Mouse (Mus musculus): ENCODE data around the gene Dclk3. TPM values are rescaled to one million over a fixed set of nuclear protein-coding genes. Genes with fewer than 3 reads are reported as not detected.

Gene Dclk3
- polyA plus RNA-seq, 1 experiment from 2014 or later: 6.2 TPM

DNA sequence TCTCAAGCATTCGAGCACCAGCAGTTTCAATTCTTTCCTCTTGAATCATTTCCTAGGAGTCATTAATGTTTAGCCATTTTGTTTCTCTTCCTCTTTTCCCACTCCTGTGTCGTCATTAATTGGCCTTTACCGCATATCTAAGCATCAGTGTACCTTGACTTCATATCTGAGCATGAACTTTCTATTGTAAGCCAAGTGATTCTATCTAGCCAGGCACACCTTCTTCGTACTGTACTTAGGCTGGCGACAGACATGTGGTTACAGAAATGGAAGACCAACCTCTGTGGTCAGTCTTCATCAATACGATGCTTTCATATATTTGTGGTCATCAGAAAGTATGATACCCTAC, 33.8 kb upstream of the Dclk3 start:
- no peak overlapping the region for H3K4me3 ChIP-seq (replicated peaks; ENCODE audit: low read length)
- 90% methylated on average over 6 of the region's 6 CpGs for WGBS
- ATAC-seq (ENCODE audit: low FRiP score): no peak

DNA sequence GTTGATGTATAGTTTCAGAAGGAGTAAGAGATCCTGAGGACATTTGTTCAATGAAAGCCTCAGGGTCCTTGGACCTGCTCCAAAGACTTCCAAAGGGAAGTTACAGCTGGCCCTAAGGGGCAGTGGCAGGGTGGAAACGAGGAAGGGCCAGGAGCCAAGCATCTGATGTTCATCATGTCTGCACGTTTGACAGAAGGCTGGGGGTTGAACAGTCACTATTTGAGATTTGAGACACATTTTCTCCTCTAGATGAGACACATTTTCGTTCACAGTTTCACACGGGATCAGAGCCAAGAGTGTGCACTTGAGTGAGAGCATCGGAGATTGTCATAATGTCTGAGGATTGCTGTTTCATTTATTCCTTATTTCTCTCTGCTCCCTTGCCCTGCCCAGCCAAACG, 30.9 kb upstream of the Dclk3 start:
- Histone ChIP-seq H3K4me3 (replicated peaks; ENCODE audit: low read length) (no peak overlapping the region), H3K27ac (no peak overlapping the region), H3K4me2 (replicated peaks) (no peak overlapping the region), H3K36me3 (replicated peaks; ENCODE audit: control insufficient read depth, insufficient read depth) (no peaks in the 10 kb centered on the region), H3K9ac (no peak overlapping the region), H3K4me1 (replicated peaks; ENCODE audit: control insufficient read depth, insufficient read depth, low read length) (peaks cover 13% of the 10 kb centered on the region), H3K27me3 (ENCODE audit: control insufficient read depth, insufficient read depth, low read length) (no peaks in the 10 kb centered on the region), H3K9me3 (ENCODE audit: control insufficient read depth, low read length) (no peaks in the 10 kb centered on the region)
- WGBS: 72% methylated on average over 6 of the region's 6 CpGs
- ATAC-seq (ENCODE audit: low FRiP score) (no peak), DNase-seq (ENCODE audit: low spot score) (no peak)

More for the DNA sequence above, 33.8 kb upstream of the Dclk3 start:
- H3K4me1 ChIP-seq (replicated peaks; ENCODE audit: control insufficient read depth, insufficient read depth, low read length): no peaks in the 10 kb centered on the region
- no peak overlapping the region for H3K9ac ChIP-seq
- H3K36me3 ChIP-seq (replicated peaks; ENCODE audit: control insufficient read depth, insufficient read depth): no peaks in the 10 kb centered on the region
- no peaks in the 10 kb centered on the region for H3K9me3 ChIP-seq (ENCODE audit: control insufficient read depth, low read length)
- H3K27me3 ChIP-seq (ENCODE audit: control insufficient read depth, insufficient read depth, low read length): no peaks in the 10 kb centered on the region
- H3K27ac ChIP-seq: no peak overlapping the region
- DNase-seq (ENCODE audit: low spot score): no peak
- no peak overlapping the region for H3K4me2 ChIP-seq (replicated peaks)

DNA sequence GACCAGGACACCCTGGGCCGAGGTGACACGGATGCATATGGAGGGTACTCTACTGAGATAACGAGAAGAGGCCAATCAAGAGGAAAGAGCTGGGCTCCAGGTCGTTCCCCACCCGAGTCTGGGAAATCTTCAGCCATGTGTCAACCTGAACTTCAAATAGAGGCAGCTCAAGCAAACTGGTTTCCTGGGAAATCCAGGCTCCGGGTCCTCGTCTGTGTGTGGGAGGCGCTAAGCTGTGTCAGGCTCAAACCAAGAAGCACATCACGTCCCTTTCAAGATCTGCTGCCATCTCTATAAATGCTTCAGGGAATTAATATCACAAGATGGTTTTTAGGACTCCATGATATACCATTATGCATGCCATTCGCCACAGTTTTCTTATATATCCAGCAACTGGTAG, 30.5 kb upstream of the Dclk3 start:
- 88% methylated on average over 10 of the region's 10 CpGs for WGBS
- H3K4me1 ChIP-seq (replicated peaks; ENCODE audit: control insufficient read depth, insufficient read depth, low read length): peaks cover 17% of the 10 kb centered on the region
- H3K4me2 ChIP-seq (replicated peaks): no peak overlapping the region
- no peak overlapping the region for H3K4me3 ChIP-seq (replicated peaks; ENCODE audit: low read length)
- DNase-seq (ENCODE audit: low spot score) (no peak), ATAC-seq (ENCODE audit: low FRiP score) (no peak)
- H3K9ac ChIP-seq: no peak overlapping the region
- no peak overlapping the region for H3K27ac ChIP-seq
- no peaks in the 10 kb centered on the region for H3K9me3 ChIP-seq (ENCODE audit: control insufficient read depth, low read length)
- no peaks in the 10 kb centered on the region for H3K36me3 ChIP-seq (replicated peaks; ENCODE audit: control insufficient read depth, insufficient read depth)
- H3K27me3 ChIP-seq (ENCODE audit: control insufficient read depth, insufficient read depth, low read length): no peaks in the 10 kb centered on the region

DNA sequence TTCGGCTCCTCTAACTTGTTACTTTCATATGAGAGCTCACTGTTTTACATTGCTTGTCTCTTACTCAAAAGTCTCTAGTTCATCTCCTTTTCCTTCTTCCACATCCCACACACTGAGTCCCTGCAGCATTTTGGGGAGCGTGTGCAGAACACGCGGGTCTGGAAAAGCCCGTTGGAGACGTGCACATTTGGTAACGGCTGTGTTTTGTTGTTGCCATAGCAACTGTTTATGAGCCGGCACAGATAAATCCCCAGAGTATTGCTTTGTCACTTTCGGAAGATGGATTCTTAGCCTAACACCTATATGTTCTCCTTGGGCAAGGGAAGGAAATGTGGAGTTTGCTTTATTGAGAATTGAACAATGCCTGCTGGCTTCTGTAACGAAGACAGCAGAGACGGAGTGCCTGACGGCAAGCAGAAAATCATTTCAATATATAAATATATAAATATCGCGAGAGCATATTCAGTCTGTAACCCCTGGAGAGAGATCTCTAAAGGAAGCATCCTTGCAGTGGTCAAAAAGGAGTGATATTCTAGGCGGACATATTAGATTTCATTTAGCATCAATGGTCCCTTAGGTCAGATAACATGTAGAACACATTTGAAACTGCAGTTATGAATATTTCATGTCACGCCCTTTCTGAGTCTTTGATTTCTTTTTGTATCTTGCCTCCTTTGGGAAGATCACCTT, 26.3 kb upstream of the Dclk3 start:
- peak; percentile 76 for DNase-seq (ENCODE audit: low spot score)
- peak; percentile 69 for ATAC-seq (ENCODE audit: low FRiP score)
- H3K9me3 ChIP-seq (ENCODE audit: control insufficient read depth, low read length): no peaks in the 10 kb centered on the region
- no peaks in the 10 kb centered on the region for H3K36me3 ChIP-seq (replicated peaks; ENCODE audit: control insufficient read depth, insufficient read depth)
- no peak overlapping the region for H3K4me3 ChIP-seq (replicated peaks; ENCODE audit: low read length)
- WGBS: 33% methylated on average over 16 of the region's 16 CpGs
- peak overlapping the region; percentile 78 for H3K27ac ChIP-seq
- peak overlapping the region; percentile 34; the same call in 1 of the 2 replicates for H3K9ac ChIP-seq
- no peaks in the 10 kb centered on the region for H3K27me3 ChIP-seq (ENCODE audit: control insufficient read depth, insufficient read depth, low read length)
- H3K4me1 ChIP-seq (replicated peaks; ENCODE audit: control insufficient read depth, insufficient read depth, low read length): peaks cover 22% of the 10 kb centered on the region
- H3K4me2 ChIP-seq (replicated peaks): peak overlapping the region; percentile 41

DNA sequence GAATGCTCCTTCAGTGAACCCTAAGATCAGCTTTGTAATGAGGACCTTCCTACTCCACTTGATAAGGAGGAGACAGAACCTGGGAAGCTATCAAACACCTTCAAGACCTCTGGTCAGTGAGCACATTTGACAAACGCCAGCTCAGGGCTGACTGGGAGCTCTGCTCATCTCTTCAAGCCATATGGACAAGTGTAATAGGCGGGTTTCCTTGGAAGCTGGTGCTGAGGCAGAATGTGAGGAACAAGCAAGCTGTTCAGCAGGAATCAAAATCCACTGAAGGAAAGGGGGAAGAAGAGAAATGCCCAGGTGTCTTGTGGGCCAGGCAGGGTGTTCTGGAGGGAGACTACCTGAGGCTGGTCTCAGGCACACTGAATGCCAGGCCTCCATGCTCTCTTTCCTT, 17.0 kb upstream of the Dclk3 start:
- ATAC-seq (ENCODE audit: low FRiP score): no peak
- WGBS: 90% methylated on average over 2 of the region's 2 CpGs

DNA sequence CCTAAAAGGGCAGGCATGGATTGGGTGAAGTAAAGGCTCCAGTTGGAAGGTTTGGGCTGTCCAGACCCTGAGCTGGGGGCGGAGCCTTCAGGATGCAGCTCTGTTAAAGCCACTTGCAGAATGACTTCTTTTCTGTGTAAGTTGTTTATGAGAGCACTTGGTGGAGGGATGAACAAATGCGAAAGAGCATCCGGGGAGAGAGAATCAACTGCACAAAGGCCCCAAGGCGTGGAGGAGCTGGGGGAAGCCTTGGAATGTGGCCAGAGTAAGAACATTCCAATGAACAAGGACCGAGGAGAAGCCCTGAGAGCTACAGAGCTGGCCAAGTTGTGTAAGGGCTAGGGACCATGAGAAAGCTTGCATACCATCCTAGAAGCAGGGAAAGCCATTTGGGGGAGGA, 16.3 kb upstream of the Dclk3 start:
- H3K27ac ChIP-seq: no peak overlapping the region
- WGBS: 65% methylated on average over 5 of the region's 5 CpGs
- no peak overlapping the region for H3K9ac ChIP-seq
- no peak overlapping the region for H3K4me3 ChIP-seq (replicated peaks; ENCODE audit: low read length)
- no peaks in the 10 kb centered on the region for H3K36me3 ChIP-seq (replicated peaks; ENCODE audit: control insufficient read depth, insufficient read depth)
- H3K27me3 ChIP-seq (ENCODE audit: control insufficient read depth, insufficient read depth, low read length): no peaks in the 10 kb centered on the region
- H3K4me1 ChIP-seq (replicated peaks; ENCODE audit: control insufficient read depth, insufficient read depth, low read length): 0 out of 2 replicates have a peak, but pooled peaks cover 7% of the 10 kb centered on the region
- no peaks in the 10 kb centered on the region for H3K9me3 ChIP-seq (ENCODE audit: control insufficient read depth, low read length)
- DNase-seq (ENCODE audit: low spot score) (no peak), ATAC-seq (ENCODE audit: low FRiP score) (no peak)
- no peak overlapping the region for H3K4me2 ChIP-seq (replicated peaks)

More for the DNA sequence above, 17.0 kb upstream of the Dclk3 start:
- H3K9me3 ChIP-seq (ENCODE audit: control insufficient read depth, low read length): no peaks in the 10 kb centered on the region
- no peaks in the 10 kb centered on the region for H3K36me3 ChIP-seq (replicated peaks; ENCODE audit: control insufficient read depth, insufficient read depth)
- H3K4me3 ChIP-seq (replicated peaks; ENCODE audit: low read length): no peak overlapping the region
- H3K4me1 ChIP-seq (replicated peaks; ENCODE audit: control insufficient read depth, insufficient read depth, low read length): 0 out of 2 replicates have a peak, but pooled peaks cover 7% of the 10 kb centered on the region
- no peak for DNase-seq (ENCODE audit: low spot score)
- H3K27me3 ChIP-seq (ENCODE audit: control insufficient read depth, insufficient read depth, low read length): no peaks in the 10 kb centered on the region
- H3K9ac ChIP-seq: no peak overlapping the region
- no peak overlapping the region for H3K27ac ChIP-seq
- H3K4me2 ChIP-seq (replicated peaks): no peak overlapping the region

DNA sequence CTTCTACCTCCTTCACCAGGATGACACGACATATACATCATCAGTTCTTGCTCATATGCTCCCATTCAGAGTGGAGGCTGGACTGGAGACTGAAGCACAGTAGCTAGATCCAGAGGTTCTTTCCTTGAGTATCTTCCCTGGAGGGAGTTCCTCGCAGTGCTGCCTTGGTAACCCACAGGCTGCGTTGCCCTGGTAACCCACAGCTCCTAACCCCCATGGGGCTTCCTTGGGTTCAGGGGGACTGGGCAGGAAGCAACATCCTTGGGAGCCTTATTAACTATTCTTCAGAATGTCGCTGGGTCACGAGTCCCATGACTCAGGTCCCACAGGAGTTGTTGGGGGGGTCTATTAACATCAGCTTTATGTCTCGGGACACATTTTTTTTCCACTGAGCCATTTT, 13.8 kb upstream of the Dclk3 start:
- H3K36me3 ChIP-seq (replicated peaks; ENCODE audit: control insufficient read depth, insufficient read depth): no peaks in the 10 kb centered on the region
- no peak for DNase-seq (ENCODE audit: low spot score)
- WGBS: 29% methylated on average over 6 of the region's 6 CpGs
- H3K4me2 ChIP-seq (replicated peaks): no peak overlapping the region
- H3K27me3 ChIP-seq (ENCODE audit: control insufficient read depth, insufficient read depth, low read length): no peaks in the 10 kb centered on the region
- H3K4me1 ChIP-seq (replicated peaks; ENCODE audit: control insufficient read depth, insufficient read depth, low read length): 0 out of 2 replicates have a peak, but pooled peaks cover 7% of the 10 kb centered on the region
- no peak overlapping the region for H3K4me3 ChIP-seq (replicated peaks; ENCODE audit: low read length)
- H3K9ac ChIP-seq: no peak overlapping the region
- peak; percentile 21; the same call in 1 of the 2 replicates for ATAC-seq (ENCODE audit: low FRiP score)
- H3K27ac ChIP-seq: no peak overlapping the region
- no peaks in the 10 kb centered on the region for H3K9me3 ChIP-seq (ENCODE audit: control insufficient read depth, low read length)

DNA sequence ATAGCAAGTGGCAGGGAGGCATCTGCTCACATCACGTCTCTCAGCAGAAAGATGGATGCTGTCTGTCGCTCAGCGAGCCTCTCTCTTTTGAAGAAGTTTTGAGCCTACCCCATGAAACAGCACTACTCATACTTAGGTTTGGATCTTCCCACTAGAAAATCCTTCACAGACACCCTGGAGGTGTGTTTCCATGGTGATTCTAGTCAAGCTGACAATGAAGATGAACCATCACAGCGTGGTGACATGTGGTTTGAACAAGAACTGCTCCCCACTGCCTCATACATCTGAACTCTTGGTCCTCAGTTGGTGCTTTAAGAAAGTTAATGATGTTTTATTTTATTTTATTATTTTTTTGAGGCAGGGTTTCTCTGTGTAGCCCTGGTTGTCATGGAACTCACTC, 12.9 kb upstream of the Dclk3 start:
- Histone ChIP-seq H3K4me2 (replicated peaks) (no peak overlapping the region), H3K4me3 (replicated peaks; ENCODE audit: low read length) (no peak overlapping the region), H3K9ac (no peak overlapping the region), H3K36me3 (replicated peaks; ENCODE audit: control insufficient read depth, insufficient read depth) (no peaks in the 10 kb centered on the region), H3K27me3 (ENCODE audit: control insufficient read depth, insufficient read depth, low read length) (no peaks in the 10 kb centered on the region), H3K27ac (no peak overlapping the region), H3K4me1 (replicated peaks; ENCODE audit: control insufficient read depth, insufficient read depth, low read length) (0 out of 2 replicates have a peak, but pooled peaks cover 7% of the 10 kb centered on the region), H3K9me3 (ENCODE audit: control insufficient read depth, low read length) (no peaks in the 10 kb centered on the region)
- no peak for DNase-seq (ENCODE audit: low spot score)
- no peak for ATAC-seq (ENCODE audit: low FRiP score)
- 56% methylated on average over 4 of the region's 4 CpGs for WGBS

DNA sequence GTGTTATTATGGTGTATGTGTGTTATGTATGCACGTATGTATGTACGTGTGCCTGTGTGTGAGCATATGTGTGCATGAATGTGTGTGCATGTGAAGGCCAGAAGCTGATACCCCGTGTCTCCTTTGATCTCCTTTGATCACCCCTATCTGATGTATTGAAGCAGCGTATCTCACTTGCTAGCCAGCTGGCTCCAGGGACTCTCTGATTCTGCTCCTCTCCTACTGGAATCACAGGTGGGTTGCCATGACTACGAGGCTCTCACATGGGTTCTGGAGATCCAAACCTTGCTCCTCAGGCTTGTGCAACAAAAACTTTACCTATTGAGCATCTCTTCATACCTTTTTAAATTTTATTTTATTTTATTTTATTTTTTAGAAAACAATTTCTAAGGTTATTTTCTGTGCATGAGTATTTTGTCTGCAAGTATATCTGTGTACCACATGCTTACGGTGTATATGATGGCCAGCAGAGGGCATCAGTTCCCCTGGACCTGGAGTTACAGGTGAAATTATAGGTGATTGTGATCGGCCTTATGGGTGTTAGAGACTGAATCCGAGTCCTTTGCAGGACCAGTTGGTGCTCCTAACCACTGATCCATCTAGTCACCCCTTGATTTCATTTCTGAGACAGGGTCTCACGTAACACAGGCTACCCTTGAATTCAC, 10.9 kb upstream of the Dclk3 start:
- ATAC-seq (ENCODE audit: low FRiP score): no peak
- no peak overlapping the region for H3K27ac ChIP-seq
- 89% methylated on average over 9 of the region's 9 CpGs for WGBS
- H3K4me2 ChIP-seq (replicated peaks): no peak overlapping the region
- no peak overlapping the region for H3K4me3 ChIP-seq (replicated peaks; ENCODE audit: low read length)
- H3K4me1 ChIP-seq (replicated peaks; ENCODE audit: control insufficient read depth, insufficient read depth, low read length): 0 out of 2 replicates have a peak, but pooled peaks cover 7% of the 10 kb centered on the region
- no peaks in the 10 kb centered on the region for H3K9me3 ChIP-seq (ENCODE audit: control insufficient read depth, low read length)
- no peaks in the 10 kb centered on the region for H3K36me3 ChIP-seq (replicated peaks; ENCODE audit: control insufficient read depth, insufficient read depth)
- H3K27me3 ChIP-seq (ENCODE audit: control insufficient read depth, insufficient read depth, low read length): no peaks in the 10 kb centered on the region
- H3K9ac ChIP-seq: no peak overlapping the region
- no peak for DNase-seq (ENCODE audit: low spot score)

Data from hindbrain, embryonic 14.5 days (tissue).